Mouse (Mus musculus) B cell, adult 2 months (primary cell): ENCODE data around the gene Obox6.

Experiments used
- DNase-seq, 2 experiments: peaks; one replicate each; pipeline ENCODE4 v3.0.0; 2022

The Obox6 gene

DNA sequence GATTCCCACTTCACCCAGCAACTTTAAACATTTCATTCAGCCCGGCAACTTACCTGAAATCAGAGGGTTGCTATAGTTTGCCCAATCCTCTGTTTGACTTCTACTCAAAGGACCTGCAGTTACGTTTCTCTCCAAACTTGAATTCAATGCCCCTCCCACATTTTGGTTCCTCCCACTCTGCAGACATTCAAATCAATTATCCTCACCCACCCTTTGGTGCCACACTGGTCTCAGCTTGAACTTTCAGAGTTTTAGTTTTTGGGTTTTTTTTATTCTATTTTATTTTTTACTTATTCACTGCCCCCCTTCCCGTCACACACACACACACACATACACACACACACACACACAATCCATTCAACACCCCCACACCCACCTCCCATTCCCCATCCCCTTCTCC, at the start of gene Obox6:
Gene Obox6, minus strand, starts transcription at position 101 of the 400 bp plus-strand sequence.
- no peak for DNase-seq

DNA sequence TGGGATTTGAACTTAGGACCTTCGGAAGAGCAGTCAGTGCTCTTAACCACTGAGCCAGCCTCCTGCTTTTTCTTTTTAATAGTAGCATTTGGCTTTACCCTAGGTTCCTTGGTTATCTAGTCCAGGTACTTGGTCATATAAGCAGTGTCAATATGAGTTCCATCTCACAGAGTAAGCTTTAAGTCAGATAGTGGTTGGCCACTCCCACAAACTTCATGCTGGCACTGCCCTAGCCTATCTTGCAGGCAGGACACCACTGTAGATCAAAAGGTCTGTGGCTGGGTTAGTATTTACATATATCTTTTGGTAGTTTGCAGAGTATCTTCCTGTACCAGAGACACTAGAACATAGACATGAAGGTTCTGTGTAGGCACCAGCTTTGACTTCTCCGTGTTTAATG, 44.6 kb upstream of the Obox6 start:
- DNase-seq = no peak

- DNase-seq = no peak
These were observed 42.8 kb upstream of the Obox6 start, which contains the start of gene Crxos for GRCm38 (mm10) chr7:15882317-15882716. Crxos (plus strand) TSS chr7:15882617.

GRCm38 (mm10) chr7:15881831-15882230, 42.4 kb upstream of the Obox6 start:
- DNase-seq = no peak

GRCm38 (mm10) chr7:15881388-15881787, 41.9 kb upstream of the Obox6 start:
- DNase-seq = no peak

GRCm38 (mm10) chr7:15879756-15880155, 40.3 kb upstream of the Obox6 start, which contains the start of gene Crx:
Crx (minus strand) TSS chr7:15879968.
- no peak for DNase-seq

DNA sequence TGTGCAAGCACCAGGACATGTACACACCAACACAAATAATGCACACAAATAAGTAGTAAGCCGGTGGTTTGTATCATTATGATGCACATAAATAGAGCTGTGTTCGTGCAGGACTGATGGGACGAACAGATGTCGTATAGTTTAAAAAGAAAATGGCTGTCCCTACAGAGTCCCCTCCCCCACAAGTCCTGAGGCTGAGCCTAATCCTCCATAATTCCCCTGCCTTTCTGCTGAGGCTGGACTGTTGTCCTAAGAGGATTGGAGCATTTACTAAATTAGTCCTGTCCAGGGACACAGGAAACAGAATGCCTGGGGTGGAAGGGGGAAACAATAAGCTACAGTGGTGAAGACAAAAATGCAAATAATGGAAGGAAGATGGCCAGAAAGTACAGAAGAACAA, 24.6 kb upstream of the Obox6 start:
- DNase-seq = no peak

DNA sequence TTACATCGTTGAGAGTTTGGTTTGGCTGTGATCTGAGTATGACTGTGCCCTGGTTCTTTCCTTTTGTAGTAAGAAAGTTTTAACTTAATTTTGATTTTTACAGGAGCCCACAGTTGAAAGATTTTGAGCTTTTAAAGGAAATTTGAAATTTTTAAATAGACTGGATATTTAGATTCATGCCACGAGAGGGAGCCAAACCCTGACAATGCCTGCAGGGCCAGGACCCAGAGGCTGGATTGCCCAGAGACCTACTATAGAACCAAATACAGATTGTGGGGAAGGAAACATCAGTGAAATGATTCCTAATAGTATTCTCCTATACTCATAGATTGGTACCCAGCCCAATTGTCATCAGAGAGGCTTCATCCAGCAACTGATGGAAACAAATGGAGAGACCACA, 20.2 kb upstream of the Obox6 start:
- no peak for DNase-seq
